Mouse (Mus musculus) spleen, adult 2 months (tissue): ENCODE results near the gene Cela2a.

Experiments
- CTCF ChIP-seq: fragments of 200-500 bp; IDR thresholded peaks from 2 replicates; pipeline ENCODE4 v1.5.1; 2011; ENCODE audit warnings: mild to moderate bottlenecking, inconsistent platforms; ENCODE audit not compliant: insufficient read depth, insufficient read length, insufficient replicate concordance; ENCODE audit errors: extremely low read depth
- POLR2A ChIP-seq: fragments of 200-500 bp; IDR thresholded peaks from 2 replicates; pipeline ENCODE4 v1.6.1; 2011; ENCODE audit warnings: low read depth, low read length, inconsistent platforms

DNA sequence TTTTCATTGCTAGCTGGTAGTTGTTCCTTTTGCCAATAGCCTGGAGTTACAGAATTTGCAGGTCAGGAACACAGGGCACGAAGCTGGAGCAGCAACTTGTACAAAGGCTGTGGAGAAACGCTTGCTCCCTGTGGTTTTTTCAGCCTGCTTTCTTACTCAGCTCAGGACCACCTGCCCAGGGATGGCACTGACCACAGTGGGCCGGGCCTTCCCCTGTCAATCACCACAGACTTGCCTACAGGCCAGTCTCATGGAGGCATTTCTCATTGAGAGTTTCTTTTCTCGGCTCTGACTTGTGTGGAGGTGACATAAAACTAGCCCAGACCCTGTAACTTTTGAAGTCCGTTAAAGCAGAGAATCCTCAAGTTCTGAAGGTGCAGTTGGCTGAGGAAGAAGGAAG is 28.4 kb downstream of the Cela2a start:
- TF ChIP-seq POLR2A = no peak
- TF ChIP-seq CTCF = no peak
